Mouse (Mus musculus) cortical plate, adult 2 months (tissue): ENCODE data around the gene Vstm4.

Experiments used
- CTCF ChIP-seq: fragments of 200-500 bp; IDR thresholded peaks from 2 replicates; pipeline ENCODE4 v1.5.1; 2011; ENCODE audit warnings: mild to moderate bottlenecking, control low read depth, low read length; ENCODE audit not compliant: insufficient read depth; ENCODE audit errors: extremely low read depth
- POLR2A ChIP-seq: fragments of 200-500 bp; IDR thresholded peaks from 2 replicates; pipeline ENCODE4 v1.6.1; 2011; ENCODE audit warnings: mild to moderate bottlenecking, low read length, control low read depth; ENCODE audit not compliant: insufficient read depth; ENCODE audit errors: extremely low read depth

- TF ChIP-seq POLR2A (no peak), CTCF (no peak)
These were observed 41.6 kb upstream of the Vstm4 start for GRCm38 (mm10) chr14:32814961-32815360.
